Mouse (Mus musculus): ENCODE results near the gene Vps53.
"Not testable (repeated sequence)": the region's sequence is repeated elsewhere in the genome, so short reads cannot be mapped to it uniquely, and the experiment has no call there.

Gene Vps53

DNA sequence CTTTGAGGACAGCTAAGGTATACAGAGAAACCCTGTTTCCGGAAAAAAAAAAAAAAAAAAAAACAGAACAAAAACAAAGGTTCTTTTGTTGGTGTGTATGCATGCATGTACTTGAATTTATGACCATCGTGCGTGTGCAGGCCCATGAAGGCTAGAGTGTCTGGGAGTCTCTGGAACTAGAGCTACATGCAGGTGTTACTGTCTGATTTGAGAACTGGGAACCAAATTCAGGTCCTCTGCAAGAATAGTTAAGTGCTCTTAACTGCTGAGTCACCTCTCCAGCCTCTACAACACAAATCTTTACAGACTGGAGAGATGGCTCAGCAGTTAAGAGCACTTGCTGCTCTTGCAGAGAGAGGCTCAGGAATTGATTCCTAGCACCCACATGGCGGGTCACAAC lies 163.6 kb downstream of the Vps53 start:
- no peak for DNase-seq (ENCODE audit: low read depth, low spot score)

- DNase-seq (ENCODE audit: low read depth, low spot score) = no peak
These were observed 164.2 kb downstream of the Vps53 start for GRCm38 (mm10) chr11:76015251-76015650.

DNA sequence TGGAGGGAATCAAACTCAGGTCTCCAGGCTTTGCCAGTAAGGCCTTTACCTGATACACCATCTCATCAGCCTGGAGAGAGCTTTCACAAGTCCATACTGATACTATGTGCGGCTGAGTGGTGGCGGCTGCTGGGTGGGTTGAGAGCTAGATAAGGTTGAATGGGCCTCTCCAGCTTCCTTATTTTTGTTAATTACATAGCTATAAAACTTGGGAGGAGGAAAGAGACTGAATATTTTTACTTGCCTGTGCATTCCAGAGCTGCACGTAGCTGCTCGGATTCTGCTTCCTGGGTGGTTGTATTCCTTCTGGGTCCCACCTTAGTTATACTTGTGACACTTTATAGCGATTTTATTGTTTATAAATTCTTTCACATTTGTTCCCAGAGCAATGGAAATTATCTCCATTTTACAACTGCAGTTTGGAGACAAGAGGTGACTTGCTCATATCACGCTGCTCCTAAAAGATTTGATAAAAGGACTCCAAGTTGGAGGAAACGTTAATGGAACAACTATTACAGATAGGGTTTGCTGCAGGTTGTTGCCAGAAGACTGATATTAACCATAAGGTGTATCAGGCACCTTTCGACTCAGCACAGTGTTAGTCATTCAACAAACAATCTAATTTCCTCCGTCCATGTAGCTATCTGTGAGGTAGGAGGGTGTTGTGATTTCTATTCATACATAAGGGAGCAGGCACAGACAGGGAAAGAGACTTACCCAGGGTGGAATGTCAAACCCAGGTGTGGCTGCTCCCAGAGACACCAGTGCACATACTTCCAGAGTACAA lies 168.4 kb downstream of the Vps53 start:
- DNase-seq (ENCODE audit: low read depth, low spot score) = no peak

GRCm38 (mm10) chr11:76009101-76009500 lies 170.3 kb downstream of the Vps53 start:
- no peak for DNase-seq (ENCODE audit: low read depth, low spot score)

DNA sequence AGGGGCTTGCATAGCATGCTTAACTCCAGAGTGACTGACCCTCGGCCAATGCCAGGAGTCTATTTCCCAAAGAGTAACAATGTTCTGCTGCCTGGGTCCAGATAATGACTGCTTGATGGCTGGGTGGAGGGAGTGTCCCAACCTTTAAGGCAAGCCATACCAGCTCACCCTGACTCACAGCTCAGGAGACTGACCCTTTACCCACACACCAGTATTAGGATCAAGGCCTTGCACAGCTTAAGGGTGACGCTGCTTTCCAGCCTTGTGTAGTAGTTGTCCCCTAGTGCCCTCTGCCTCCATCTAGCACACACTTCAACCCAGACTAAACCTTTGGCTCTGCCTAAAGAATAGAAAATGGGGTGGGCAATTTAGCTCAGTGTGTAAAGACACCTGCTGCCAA lies 171.3 kb downstream of the Vps53 start:
- no peak for DNase-seq (ENCODE audit: low read depth, low spot score)

- not testable (repeated sequence) for DNase-seq (ENCODE audit: low read depth, low spot score)
These were observed 175.2 kb downstream of the Vps53 start for GRCm38 (mm10) chr11:76004276-76004675.

DNA sequence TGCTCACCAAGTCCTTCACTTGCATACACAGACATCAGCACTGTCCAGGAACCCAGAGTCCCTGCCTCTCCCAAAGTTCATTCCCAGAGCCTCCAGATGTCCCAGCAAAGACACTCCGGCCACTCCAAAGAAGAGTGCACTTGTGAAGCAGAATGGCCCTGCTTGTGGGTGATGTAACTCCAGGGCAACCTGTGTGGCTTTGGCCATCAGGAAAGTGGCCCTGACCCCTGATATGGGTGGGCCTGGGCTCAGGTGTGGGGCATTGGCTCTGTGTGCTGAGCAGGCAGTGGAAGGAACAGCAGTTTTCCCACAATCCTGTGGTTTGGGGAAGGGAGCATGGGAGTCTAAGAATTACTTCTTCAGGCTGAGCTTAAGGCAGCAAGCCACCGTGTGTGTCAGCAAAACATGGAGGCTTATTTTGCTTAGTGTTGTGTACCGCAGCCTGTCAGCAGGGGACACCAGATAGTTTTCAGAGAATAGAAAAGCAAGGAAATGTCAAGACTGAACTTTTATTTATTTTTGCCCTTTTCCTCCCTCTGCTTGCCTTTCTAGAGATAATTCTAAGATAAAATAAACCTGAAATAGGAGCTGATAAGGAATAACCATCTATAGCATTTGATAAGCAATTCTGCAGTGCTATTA lies 178.1 kb downstream of the Vps53 start:
- DNase-seq (ENCODE audit: low read depth, low spot score) = no peak

- DNase-seq (ENCODE audit: low read depth, low spot score) = no peak
These were observed 178.7 kb downstream of the Vps53 start for GRCm38 (mm10) chr11:76000701-76001100.

DNA sequence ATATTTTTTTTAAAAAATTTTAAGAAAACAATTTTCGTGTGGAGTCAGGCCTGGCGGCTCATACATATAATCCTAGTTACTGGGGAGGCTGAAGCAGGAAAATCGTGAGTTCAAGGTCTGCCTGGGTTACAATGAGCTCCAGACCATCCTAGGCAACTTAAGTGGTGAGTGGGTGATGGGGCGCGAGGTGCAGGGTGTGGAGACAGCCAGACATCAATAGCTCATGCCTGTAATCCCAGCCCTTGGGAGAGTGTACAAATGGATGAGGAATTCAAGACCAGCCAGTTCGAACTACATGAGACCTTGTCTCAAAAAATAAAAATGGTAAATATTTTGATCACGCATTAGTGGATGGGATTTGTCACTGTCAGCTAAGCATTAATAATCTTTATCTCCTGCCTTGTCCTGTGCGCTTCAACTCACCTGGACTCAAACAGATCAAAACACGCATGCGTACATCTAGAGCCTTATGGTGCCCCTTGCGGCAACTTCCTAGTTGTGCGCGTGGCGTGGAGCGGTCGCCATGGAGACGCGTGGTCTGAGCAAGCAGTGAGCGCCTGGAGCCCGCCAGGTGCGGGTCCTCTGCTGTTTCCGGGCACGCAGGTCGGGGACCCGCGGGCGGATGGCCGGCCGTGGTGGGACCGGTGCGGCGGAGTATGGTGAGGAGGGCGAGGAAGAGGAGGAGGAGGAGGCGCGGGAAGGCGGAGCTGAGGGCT lies 179.8 kb downstream of the Vps53 start, which contains the start of gene 1700016K19Rik:
Gene 1700016K19Rik, plus strand, starts transcription at position 473 of the 716 bp plus-strand sequence.
- DNase-seq (ENCODE audit: low read depth, low spot score) = peak; percentile 87
